Mouse (Mus musculus) embryo, embryonic 9.5 days (tissue): ENCODE measurements around the gene Hoxa5.

Experiments used
- DNase-seq: peaks from one replicate; pipeline ENCODE4 v3.0.0-alpha.2; 2017; ENCODE audit errors: extremely low spot score

Gene Hoxa5

DNA sequence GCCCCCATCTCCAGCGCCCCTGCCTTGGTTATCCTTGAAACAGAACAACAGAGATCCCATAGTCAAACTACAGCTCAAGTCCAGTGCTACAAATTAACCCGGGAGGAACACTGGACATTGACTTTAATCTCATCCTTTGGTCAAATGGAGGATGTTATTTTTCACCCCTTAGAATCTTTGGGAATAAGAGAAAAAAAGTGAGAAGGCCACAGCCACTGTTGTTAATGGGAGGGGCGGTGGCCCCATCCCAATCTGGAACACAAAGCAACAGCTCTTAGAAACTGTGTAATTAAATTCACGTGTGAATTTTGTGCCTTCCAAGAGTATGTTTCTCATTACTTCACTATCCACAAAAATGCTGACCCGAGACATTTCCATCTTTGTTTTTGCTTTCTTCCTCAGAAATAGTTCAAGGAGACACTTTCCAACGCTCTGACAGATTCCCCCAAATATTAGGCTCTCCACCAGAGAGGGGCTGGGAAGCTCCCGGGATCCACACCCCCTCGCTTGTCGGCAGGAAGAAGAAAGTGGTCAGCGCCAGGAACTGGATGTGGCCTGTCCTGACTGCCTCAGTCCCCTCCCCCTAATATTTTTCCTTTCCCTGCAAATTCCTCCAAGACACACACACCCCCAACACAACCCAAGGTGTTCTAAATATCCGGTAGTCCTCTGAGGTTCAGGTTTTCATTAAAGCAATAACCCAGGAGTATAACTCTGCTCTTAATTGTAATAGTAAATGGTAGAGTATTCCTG is 23.3 kb upstream of the Hoxa5 start:
- no peak for DNase-seq

DNA sequence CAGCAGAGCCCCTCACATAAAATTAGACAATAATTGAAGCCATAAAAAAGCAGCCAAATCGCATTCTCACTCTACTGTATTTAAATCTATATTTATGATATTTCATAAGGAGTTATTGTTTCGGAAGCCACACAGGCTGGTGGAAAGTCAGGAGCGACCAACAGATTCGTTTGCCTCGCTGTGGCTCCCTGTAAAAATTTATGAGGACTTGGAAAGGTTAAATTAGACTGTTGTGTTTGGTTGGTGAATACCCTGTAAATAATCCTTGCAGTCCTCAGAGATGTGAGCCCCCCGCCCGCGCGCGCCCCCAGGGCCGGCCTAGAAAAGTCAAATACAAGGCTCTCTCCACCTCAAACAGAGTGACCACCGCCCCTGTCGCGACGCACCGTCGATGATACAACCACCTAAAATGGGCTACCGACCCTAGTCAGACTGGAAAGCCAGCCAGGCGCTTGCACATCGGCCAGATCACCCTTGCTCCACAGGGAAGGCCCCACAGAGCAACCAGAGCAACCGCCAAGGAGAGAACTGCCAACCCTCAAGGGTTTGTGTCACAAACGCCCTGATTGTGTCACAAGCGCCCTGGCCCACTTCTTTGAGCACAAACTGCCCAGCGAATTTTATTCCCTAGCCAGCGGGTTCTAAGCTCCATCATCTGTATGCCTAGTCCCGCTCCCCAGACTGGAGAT is 22.3 kb upstream of the Hoxa5 start:
- no peak for DNase-seq

DNA sequence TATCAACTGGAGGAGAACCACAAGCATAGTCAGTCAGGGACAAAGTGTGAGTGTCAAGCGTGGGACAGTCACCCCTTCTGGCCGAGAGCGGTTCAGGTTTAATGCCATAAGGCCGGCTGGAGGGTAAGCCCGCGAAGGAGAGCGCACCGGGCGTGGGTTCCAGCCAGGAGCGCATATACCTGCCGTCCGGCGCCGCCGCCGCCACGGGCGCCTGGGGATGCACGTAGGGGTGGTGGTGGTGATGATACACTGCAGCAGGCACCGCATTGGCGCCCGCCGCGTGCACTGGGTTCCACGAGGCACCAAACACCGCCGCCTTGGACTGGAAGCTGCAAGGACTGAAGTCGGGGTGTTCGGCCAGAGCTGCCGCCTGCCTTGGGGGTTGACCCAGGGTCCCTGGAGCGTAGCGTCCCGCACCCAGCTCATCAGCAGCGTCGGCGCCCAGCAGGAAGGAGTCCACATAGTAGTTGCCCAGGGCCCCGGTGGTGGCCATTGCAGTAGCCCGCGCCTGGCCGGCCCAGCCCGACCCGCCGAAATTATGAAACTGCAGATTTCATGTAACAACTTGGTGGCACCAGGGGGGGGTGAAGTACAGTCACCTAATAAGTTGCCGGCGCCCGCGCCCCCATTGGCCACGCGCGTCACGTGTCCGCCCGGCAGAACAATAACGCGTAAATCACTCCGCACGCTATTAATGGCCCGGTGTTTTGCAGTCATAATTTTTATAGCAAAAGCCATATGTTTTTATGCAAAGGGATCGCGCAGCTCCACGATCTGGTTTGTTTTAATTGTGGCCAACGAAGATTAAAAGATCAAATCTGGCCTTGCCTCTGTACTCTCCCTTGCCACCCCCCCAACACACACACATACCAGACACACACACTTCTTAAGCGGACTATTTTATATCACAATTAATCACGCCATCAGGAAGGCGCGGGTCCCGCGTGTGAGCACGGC is 21.5 kb upstream of the Hoxa5 start:
- DNase-seq, result no peak

DNA sequence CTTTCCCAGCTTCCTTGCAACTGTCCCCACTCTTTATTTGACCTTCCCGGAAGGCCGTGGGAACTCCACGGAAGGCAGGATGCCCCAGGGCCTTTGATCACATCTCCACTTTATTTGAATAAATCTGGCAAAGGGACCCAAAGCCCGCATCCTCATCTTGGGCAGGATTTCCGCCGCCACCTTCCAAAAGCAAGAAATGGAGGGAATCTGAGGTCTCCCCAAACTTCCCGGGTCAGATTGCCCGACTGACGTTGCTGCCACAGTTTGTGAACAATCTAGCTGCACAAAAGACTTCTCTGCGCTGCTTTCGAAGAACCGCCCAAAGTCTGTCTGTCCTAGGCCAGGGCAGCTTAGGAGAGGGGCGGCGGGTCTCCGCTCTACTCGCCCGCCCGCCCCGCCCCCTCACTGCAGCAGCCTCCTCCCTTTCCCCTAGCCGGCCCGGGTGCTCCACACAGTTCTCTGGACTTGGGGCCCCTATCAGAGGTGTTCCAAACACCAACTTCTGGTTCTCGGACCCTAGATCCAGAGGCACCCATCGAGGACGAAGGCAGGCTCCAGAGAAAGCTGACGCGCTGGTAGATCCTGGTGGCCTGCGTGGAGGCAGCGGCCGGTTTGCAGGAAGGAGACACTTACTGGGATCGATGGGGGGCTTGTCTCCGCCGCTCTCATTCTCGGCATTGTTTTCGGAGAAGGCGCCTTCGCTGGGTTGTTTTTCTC is 20.7 kb upstream of the Hoxa5 start:
- DNase-seq, result no peak

DNA sequence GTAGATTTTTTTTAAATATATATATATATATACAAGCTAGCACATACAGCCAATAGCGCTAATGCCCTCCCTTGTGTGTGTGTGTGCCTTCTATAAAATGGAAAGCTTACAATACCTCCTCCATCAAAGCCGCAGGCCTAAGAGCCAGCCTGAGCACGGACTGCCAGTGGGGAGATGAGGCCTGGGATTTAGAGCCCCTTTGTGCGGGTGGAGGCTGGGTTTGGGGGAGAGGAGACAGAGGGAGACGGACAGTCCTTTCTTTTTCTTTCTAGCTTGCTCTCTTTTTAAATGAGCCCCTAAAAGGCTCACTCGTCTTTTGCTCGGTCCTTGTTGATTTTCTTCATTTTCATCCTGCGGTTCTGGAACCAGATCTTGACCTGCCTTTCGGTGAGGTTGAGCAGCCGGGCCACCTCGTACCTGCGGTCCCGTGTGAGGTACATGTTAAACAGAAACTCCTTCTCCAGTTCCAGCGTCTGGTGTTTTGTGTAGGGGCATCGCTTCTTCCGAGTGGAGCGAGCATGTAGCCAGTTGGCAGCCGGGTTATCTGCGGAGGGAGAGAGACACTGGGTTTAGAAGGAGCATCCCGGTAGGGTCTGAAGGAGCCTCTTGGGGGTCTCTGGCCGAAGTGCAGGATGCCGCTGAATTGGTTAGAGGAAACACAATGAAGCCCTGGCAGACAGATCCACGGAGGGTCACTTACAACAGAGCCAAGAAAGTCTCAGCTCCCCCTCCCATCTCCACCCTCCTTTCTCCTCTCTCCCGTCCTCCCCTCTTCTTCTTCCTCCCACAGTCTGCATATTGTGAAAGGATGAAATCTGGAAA is 19.8 kb upstream of the Hoxa5 start:
- DNase-seq, result no peak

DNA sequence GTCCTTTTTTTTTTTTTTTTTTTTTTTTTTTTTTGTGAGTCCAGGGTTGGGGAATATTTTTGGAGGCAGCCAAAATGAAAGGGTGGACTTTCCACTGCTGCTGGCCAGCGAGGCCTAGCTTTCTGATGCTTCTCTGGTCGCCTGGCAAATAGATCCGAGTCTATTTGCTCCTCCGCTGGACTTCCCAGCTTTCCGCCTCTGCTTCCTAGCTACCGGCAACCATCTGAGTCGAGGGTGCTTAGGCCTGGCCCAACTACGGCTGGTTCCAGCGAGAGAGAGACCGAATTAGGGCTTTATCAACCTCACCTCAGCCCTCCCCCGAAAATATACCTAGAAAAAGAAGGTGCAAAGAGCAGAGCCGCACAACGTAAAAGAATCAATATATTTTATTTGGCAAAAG is 18.3 kb upstream of the Hoxa5 start:
- no peak for DNase-seq

DNA sequence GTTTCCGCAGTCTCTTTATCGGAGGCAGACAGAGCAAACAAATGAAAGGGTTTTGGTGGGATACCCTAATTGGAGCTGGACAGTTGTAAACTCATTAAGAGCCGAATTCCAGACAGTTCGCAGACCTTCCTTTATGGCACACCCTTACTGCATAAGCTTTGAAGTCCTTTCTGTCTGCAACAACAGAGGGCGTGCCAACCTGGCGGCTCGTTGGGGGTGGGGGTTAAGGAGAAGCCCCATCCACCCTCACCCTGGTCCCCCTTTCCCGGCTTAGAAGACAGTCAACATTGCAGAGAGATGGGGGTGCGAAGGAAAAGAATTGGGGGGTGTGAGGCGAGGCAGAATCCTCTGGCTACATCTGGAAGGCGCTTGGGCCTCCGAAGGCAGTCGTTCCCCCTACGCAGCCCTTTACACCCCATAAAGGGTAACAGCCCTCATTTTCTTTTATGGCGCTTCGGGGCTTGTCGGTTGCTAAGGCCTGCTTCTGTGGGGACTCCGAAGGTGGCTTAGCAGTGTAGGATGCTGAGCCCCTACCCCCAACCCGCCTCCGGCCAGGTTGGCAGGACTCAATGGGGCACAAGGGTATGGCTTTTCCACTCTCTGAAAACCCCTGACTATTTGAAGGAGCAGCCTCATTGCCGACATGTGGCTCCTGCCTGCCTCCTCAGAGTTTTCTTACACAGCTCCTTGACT is 17.8 kb upstream of the Hoxa5 start:
- no peak for DNase-seq

DNA sequence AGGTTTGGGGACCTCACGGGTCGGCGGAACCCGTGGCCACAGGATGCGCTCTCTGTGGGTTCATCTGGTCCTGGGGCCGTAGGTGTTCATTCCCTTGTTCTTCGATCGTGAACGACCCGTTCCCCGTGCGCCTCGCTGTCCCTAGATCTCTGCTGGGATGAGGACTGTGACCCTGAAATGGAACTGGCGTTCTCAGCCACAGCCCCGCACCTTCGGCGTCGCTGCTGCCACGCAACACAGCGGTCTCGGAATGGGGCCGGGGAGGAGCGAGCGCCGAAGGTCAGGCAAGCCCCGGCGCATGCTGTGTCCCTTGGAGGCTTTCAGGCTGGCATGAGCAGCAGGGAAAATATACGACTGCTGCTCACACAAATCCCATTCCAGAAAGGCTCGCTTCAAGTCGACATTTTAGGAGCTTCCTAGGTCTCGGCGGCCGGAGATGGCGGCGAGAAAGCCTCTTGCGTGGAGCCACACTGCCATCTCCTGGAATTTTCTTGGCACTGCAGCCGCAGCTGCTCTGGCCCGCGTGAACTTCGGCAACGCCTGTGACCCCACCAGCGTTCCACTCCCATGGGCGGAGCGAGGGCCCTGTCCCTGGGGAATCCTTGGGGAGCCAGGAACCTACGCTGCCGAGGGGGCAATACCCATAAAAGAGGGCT is 17.1 kb upstream of the Hoxa5 start, which contains the start of gene Hoxa7:
Gene Hoxa7 (minus strand): TSS at position 518 of the 656 bp plus-strand sequence.
- DNase-seq, result peak; percentile 92

DNA sequence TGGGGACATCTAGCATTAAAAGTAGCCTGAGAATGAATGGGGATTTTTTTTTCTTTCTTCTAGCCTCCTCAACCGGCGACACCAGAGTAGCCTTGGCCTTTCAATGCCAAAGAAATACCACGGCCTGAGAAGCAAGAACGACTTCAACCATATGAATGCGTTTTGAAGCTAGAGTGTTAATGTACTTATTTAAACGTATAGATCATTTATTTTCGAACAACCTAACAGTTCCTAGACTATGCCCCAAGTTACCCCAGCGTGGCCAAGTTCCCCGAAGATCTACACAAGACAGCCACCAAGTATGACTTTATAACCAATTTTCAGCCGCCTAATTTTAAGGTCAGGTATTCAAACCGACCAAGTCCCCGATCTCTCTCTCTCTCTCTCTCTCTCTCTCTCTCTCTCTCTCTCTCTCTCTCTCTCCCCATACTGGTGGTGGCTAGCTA is 16.5 kb upstream of the Hoxa5 start:
- DNase-seq, result no peak

DNA sequence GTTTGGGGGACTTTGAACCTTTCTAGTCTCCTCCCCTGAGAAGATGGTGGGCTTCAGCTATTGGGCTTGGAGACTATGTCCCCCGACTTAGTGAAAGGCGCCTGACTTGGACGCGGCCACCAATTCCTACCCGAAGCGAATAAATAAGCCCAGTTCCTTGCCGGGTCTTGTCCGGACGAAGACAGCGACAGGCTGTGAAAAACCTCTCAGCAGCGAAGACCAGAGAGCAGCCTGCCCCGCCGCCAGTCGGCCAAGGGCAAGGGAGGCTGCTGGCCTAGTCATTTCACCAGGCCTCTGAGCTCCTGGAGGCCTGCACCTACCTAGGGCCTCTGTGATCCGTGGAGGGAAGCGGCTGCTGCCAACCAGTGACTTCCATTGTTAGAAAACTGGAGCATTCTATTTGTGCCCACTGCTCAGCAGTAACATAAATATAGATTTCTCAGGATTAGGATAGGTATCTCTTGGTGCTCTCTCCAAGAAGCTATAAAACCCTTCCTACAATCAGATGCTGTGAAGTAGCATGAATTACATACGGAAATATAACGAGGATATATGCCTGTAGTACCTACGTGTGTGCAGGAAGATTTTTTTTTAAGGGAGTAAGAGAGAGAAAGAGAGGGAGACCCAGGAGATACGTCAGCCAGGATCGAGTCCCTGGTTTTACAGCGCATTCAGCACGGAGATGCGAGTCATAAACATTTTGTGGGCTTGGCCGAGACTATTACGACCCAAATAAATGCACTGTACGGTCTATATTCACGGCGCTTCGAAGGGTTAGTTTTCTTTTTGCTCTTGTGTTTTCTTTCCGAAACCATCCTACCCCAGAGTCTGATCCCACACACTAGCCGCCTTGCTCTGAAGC is 15.8 kb upstream of the Hoxa5 start:
- no peak for DNase-seq

DNA sequence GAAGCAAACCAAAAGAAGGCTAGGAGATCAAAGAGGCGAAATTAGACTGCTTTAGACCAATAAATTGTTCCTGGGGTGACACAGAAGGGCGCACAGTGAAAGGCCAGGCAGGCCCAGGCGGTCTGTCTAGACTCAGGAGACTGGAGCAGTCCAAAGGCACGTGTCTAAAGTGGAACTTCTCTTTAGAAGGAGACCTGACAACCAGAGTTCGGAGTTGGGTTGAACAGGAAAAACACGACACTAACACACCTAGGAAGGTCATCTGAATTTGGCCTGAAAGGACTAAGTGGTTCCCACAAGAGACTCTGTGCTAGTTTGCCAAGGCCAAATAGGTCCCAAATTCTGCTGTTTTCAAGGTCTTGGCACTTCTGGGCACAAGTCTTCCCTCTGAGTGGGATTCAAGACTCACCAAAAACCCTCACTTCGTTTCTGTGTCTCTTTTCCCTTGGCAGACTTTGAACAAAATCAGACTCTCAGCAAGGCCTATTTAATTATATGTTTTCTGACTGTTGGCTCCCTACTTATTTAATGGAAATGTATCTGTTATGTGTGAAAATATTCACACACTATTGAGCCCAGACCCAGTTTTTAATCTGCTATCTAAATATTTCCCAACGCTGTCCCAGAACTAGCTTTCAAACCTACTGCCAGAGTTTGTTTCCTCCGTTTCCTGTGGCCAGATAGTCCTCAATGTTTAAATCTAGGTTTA is 15.0 kb upstream of the Hoxa5 start:
- DNase-seq, result no peak

DNA sequence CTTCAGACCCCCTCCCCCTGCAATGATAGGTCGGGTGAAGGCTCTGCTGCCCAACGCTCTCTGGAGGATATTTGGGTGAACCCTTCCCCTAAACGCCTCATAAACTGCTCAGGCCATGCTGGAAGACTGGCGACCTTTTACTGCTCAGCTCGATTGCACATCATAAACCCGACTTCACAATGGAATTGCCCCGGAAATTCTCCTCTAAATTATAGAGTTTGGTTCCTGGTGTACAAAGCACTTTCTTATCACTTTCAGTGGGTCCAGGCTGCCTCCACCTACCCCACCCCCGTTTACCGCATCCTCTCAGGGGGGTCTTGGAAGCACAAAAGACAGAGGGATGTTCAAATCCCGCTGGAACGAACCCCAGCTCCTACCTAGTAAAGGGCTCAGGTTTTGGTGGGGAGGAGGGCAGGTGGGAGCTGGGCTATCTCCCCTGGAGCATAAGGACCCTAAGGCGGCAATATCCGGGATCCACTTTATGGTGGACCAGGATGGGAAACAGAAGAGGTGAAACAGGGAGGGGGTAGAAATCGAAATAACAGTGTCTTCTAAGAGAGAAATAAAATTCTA is 14.3 kb upstream of the Hoxa5 start:
- no peak for DNase-seq

DNA sequence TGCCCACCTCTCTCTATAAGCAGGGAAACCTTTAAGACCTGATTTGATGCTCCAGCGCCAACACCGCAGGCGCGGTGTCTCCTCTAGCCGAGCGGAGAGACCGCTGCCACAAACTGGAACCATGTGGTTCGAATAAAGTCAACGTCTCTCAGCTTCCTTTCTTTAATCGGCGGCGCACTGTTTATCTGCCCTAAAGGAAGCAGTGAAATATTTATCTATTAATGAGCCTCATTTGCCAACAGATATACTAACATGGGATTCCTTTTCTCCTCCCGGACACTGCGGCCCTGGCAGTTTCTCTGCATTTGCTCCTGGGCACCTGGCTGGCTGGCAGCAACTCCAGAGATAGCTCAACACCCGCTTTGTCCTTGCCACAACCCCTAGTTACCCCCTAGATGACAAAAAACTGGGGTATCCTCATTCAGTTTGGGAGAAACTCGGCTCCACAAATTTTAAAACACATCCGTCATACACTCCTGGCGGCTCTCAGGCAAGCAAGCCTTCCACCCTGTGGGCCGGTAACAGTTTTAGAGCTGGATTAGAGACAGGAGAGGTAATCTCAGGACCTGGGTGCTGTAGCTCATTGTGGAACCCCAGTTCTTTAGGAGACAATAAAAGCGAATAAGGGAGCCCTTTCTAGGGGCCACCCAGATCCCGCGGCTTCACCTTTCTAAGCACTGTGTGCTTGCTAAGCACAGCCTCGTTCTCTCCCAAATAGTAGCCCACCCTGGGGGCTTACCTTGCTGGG is 13.7 kb upstream of the Hoxa5 start:
- DNase-seq, result no peak

DNA sequence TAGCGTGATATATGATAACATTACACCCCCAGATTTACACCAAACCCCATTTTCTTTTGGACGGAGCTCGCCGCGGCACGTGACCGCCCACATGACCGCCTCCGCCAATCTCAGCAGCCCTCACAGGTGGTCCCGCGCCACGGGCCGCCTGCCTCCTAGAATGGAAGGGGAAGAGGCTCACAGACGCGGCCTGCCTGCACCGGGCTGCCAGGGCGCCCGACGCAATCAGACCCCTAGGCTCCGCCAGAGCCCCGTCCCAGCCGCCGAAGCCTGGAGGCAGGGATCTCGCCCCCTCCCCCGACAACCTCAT is 13.0 kb upstream of the Hoxa5 start:
- peak; percentile 84 for DNase-seq

DNA sequence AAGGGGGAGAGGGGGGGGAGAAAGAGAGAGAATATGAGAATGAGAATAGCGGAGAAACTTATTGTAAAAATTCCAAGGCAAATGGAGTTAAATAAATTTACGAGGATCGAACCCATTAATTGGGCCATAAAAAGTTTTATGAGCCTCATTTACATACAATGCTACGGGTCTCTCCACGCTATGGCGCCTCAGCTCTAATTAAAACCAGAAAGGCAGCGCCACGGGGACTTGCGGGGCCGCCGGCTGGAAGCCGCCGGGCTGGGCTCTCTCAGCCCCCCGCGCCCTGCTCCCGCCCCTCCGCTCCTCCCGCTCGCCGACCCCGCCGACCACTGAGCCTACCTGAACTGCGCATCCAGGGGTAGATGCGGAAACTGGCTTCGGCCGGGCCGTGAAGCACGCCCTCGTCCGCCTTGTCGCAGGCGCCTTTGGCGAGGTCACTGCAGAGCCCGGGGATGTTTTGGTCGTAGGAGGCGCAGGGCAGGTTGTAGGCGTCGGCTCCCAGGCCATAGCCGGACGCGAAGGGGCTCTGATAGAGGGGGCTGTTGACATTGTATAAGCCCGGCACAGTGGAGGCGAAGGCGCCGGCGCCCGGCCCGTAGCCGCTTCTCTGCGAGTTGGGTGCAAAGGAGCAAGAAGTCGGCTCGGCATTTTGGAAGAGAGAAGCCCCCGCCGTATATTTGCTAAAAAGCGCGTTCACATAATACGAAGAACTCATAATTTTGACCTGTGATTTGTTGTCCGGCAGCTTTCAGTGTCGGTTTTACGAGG is 12.5 kb upstream of the Hoxa5 start:
- no peak for DNase-seq
